Mouse (Mus musculus): ENCODE results near the gene Use1. TPM values are rescaled to one million over a fixed set of nuclear protein-coding genes. Genes with fewer than 3 reads are reported as not detected.
"Not testable (repeated sequence)": the region's sequence is repeated elsewhere in the genome, so short reads cannot be mapped to it uniquely, and the experiment has no call there.

Use1 gene
- 116 and 173 TPM in 2 replicates for polyA plus RNA-seq (2012; ENCODE audit: insufficient read depth, insufficient read length, missing spikeins)

DNA sequence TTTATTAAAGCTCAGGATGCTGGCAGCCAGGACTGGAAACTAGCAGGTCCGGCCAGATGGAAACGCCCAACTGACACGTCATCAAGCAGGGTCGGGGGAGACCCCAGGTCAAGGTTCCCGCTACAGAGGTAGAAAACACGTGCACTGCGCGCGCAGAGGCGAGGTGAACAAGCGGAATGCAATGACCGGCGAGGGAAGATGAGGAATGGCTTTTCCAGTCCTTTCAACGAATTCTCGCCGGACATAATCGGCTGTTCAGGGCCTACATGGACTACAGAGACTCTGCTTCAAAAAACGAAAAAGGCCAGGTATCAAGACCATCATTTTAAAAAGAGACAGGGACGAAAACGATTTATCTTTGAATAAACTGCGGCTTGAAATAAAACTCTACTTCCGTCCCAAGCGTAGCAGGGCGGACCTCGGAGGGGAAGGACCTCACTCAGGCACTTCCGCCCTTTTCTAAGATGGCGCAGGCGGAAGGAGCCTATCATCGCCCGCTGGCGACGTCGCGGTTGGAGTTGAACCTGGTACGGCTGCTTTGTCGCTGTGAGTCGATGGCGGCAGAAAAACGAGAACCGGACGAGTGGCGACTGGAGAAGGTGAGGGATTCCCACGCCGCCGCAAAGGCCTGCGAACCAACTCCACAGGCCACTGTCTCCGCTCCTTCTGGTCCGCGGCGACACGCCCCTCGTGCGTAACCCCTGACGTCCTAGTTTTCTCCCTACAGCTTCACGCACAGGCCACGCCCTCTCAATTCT is at the start of gene Use1:
Gene Use1, plus strand, starts transcription at position 78 of the 758 bp plus-strand sequence.
- H3K27ac ChIP-seq (replicated peaks; ENCODE audit: low read depth, low read length) = peak within 1 kb of the TSS; percentile 98
- H3K4me1 ChIP-seq (ENCODE audit: control insufficient read depth, insufficient read depth, insufficient read length, low read length) = peaks cover 3% of the 10 kb centered on the region; the same call in 1 of the 2 replicates
- peak within 1 kb of the TSS; percentile 78 for H3K4me3 ChIP-seq (ENCODE audit: insufficient read depth, low read depth, low read length)

DNA sequence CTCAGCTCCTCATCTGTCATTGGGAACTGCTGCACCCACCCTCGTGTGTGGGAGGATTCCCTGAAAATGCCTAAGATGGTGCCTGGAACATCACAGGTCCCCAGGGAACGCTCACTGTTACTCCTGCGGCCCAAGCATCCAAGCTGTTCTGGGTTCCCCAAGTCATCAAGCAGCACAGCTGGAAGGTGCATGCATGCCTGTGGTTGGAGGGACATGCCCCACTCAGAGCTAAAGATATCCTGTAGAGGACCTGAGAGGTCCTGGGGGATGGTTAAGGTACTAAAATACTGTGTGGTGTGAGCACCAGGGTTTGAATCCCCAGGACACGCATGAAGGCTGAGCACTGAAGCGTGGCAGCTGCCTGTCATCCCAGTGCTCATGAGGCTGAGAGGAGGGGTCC is 48.0 kb upstream of the Use1 start:
- H3K4me3 ChIP-seq (ENCODE audit: insufficient read depth, low read depth, low read length); H3K4me1 ChIP-seq (ENCODE audit: control insufficient read depth, insufficient read depth, insufficient read length, low read length); H3K27ac ChIP-seq (replicated peaks; ENCODE audit: low read depth, low read length): not testable (repeated sequence)

DNA sequence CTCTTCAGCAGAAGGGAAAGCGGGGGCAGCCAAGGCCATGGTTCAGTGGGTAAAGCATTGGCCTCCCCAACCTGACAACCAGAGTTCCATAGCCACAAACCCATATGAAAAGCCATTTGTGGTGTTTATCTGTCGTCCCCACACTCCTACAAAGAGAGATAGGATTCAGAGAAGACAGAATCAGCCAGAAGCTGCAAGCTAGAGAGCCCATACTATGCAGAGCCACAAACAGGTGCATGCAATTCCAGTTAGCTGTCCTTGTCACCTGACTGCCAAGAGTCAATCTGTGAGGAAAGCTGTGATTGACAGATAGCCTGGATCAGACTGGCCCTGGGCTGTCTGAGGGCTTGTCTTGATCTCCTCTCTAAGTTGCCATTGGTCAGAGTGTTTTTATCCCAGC is 46.9 kb upstream of the Use1 start:
- not testable (repeated sequence) for H3K27ac ChIP-seq (replicated peaks; ENCODE audit: low read depth, low read length); H3K4me3 ChIP-seq (ENCODE audit: insufficient read depth, low read depth, low read length)

DNA sequence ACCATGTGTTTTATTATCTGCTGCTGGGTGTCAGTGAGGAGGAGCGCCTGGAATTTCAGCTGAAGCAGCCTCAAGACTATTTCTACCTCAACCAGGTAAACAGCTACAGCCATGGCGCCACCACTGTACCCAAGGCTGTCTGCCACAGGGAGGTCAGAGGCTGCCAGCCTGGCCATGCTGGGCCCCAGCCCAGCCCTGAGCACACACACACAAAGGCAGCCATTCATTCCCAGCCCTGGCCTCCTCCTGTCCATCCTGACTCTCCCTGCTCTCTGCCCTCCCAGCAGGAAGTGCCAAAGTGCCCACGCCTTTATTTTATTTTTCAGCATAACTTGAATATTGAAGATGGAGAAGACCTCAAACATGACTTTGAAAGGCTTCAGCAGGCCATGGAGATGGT is 43.7 kb upstream of the Use1 start:
- Histone ChIP-seq H3K4me3 (ENCODE audit: insufficient read depth, low read depth, low read length) (no peak overlapping the region), H3K27ac (replicated peaks; ENCODE audit: low read depth, low read length) (no peak overlapping the region), H3K4me1 (ENCODE audit: control insufficient read depth, insufficient read depth, insufficient read length, low read length) (no peaks in the 10 kb centered on the region)

More for the DNA sequence above, 46.9 kb upstream of the Use1 start:
- not testable (repeated sequence) for H3K4me1 ChIP-seq (ENCODE audit: control insufficient read depth, insufficient read depth, insufficient read length, low read length)

DNA sequence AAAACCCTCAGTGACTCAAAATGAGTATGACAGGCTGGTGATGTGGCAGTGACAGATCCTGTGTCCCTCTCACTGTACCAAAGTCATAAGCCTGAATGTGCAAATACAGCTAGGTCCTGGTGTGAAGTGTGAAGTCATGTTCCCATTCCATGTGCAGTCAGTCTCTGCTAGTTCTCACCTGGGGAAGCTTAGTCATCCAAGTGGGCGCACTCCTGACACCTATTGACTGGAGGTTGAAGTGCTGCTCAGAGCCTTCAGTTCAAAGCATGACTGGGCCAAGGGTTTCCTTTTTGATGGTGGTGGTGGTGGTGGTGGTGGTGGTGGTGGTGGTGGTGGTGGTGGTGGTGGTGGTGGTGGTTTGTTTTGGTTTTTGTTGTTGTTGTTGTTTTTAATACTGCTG is 41.8 kb upstream of the Use1 start:
- Histone ChIP-seq H3K4me1 (ENCODE audit: control insufficient read depth, insufficient read depth, insufficient read length, low read length) (no peaks in the 10 kb centered on the region), H3K27ac (replicated peaks; ENCODE audit: low read depth, low read length) (no peak overlapping the region), H3K4me3 (ENCODE audit: insufficient read depth, low read depth, low read length) (no peak overlapping the region)

DNA sequence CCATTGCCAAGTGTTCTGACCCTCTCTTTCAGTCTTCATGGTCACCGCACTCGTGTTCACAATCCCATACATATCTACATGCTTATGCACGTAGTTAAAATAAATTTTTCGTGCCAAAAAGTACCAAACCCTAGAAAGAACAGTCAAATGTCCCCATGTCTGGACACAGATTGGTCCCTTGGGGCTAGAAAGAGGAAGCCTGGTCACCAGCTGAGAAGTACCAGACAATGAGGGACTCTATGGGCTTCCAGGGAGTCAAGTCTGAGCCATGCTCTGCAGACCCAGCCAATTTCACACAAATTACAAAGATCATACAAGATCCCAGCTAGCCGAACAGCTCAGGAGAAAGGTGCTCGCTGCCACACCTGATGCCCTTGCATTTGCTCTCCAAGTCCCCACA is 28.8 kb upstream of the Use1 start:
- H3K4me3 ChIP-seq (ENCODE audit: insufficient read depth, low read depth, low read length); H3K4me1 ChIP-seq (ENCODE audit: control insufficient read depth, insufficient read depth, insufficient read length, low read length); H3K27ac ChIP-seq (replicated peaks; ENCODE audit: low read depth, low read length): not testable (repeated sequence)

DNA sequence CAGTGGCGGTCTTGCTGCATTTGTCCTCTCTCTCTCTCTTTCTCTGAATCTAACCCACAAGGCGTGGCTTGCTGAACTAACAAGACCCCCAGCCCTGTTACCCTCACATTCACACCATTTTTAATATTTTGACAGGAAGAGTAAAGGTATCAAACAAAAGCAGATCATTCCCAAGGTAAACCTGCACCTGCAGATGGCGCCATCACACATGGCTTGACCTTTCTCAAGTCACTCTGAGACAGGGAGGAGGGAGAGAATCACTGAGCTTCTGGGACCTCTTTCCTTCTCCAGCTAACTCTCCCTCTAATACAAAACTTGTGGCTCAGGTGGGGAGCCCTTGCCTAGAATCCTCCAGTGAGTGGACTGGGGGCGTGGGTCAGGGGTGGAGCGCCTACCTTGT is 26.0 kb upstream of the Use1 start:
- no peaks in the 10 kb centered on the region for H3K4me1 ChIP-seq (ENCODE audit: control insufficient read depth, insufficient read depth, insufficient read length, low read length)
- no peak overlapping the region for H3K27ac ChIP-seq (replicated peaks; ENCODE audit: low read depth, low read length)
- H3K4me3 ChIP-seq (ENCODE audit: insufficient read depth, low read depth, low read length) = no peak overlapping the region

DNA sequence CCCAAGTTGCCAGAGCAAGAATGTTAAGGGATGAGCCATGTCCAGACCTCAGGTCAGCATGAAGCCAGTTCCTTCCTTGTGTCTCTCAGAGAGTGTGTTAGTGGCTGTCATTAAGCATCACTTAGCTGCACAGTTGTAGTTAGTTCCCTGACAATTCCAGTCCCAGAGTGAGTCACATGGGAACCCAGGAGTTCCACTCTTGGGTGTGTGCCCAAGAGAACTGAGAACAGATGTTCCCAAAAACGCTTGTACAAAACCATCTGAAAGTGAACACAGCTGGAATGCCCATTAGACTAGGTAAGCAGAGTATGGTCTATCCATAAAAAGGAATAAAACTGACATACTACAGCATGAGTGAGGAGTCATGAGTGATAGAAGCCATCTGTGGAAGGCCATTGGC is 20.1 kb upstream of the Use1 start:
- no peak overlapping the region for H3K4me3 ChIP-seq (ENCODE audit: insufficient read depth, low read depth, low read length)
- H3K4me1 ChIP-seq (ENCODE audit: control insufficient read depth, insufficient read depth, insufficient read length, low read length) = no peaks in the 10 kb centered on the region
- no peak overlapping the region for H3K27ac ChIP-seq (replicated peaks; ENCODE audit: low read depth, low read length)

DNA sequence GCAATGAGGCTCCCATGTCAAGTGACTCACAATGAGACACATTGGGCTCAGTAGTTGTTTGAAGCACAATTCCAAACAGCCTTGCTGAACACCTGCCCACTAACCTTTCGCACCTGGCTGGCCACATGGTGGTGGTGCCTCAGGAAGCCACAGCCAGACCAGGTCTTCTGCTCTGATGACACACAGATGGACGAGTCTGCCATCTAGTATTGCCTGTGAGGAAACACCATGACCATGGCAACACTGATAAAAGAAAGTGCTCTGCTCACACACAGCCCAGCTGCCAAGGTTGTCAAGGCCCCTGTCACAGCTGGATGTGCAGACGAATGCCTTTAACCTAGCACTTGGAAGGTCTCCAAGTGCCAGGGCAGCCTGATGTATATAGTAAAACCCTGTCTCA is 15.5 kb upstream of the Use1 start:
- Histone ChIP-seq H3K4me3 (ENCODE audit: insufficient read depth, low read depth, low read length) (no peak overlapping the region), H3K4me1 (ENCODE audit: control insufficient read depth, insufficient read depth, insufficient read length, low read length) (no peaks in the 10 kb centered on the region), H3K27ac (replicated peaks; ENCODE audit: low read depth, low read length) (no peak overlapping the region)

DNA sequence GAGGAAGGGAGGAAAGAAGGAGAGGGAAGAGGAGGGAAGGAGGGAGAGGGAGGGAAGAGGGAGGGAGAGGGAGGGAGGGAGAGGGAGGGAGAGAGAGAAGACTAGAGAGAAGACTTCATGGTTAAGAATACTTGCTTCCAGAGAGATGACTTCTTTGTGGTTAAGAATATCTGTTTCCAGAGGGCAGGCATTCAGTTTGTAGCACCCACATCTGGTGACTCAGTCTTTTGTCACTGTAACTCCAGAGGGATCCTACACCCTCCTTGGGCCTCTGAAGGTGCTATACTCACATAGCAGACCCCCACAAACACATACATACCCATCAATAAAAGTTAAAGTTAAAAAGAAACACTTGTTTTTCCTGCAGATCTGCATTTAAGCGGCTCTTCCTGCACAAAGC is 15.1 kb upstream of the Use1 start:
- H3K4me3 ChIP-seq (ENCODE audit: insufficient read depth, low read depth, low read length) = no peak overlapping the region
- no peak overlapping the region for H3K27ac ChIP-seq (replicated peaks; ENCODE audit: low read depth, low read length)
- no peaks in the 10 kb centered on the region for H3K4me1 ChIP-seq (ENCODE audit: control insufficient read depth, insufficient read depth, insufficient read length, low read length)

DNA sequence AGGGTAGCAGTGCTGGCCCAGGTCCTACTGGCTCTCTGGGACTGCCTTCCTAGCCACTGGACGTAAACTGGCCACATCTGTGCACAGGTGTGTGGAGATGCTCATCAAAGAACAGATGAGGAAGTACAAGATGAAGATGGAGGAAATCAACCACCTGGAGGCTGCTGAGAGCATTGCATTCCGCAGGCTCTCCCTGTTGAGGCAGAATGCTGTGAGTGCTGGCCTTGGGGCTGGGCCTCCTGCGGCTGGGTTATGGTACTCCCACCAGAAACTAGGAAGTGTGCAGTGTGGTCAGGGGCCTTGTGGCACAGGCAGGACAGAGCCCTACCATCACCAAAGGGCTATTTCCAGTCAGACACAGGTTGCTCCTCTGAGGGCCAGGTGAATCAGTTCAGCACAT is 8.6 kb upstream of the Use1 start:
- no peak overlapping the region for H3K4me3 ChIP-seq (ENCODE audit: insufficient read depth, low read depth, low read length)
- no peak overlapping the region for H3K27ac ChIP-seq (replicated peaks; ENCODE audit: low read depth, low read length)
- H3K4me1 ChIP-seq (ENCODE audit: control insufficient read depth, insufficient read depth, insufficient read length, low read length) = no peaks in the 10 kb centered on the region

DNA sequence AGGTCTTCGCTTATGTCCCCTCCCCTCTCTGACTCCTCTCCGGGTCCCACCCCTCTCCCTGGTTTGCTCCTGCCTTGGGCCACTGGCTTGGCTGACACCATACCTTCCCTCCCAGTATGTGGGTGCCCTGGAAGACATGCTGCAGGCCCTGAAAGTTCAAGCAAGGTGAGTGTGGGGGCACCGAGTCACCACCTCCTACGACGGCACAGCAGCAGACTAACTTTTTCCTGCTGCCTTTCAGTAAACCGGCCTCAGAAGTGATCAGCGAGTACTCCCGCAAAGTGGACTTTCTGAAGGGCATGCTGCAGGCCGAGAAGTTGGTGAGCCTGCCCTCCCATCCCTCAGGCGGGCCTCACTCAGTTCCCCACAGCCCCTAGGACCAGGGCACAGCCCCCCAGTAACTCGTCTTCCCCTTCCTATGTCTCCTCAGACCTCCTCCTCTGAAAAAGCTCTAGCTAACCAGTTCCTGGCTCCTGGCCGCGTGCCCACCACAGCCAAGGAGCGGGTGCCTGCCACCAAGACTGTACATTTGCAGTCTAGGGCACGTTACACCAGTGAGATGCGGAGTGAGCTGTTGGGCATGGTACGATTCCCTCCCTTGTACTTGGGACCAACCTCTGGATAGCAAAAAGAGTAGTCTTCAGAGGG is 1.0 kb downstream of the Use1 start:
- H3K27ac ChIP-seq (replicated peaks; ENCODE audit: low read depth, low read length) = peak overlapping the region; percentile 70
- peak overlapping the region; percentile 78 for H3K4me3 ChIP-seq (ENCODE audit: insufficient read depth, low read depth, low read length)
- H3K4me1 ChIP-seq (ENCODE audit: control insufficient read depth, insufficient read depth, insufficient read length, low read length) = peaks cover 3% of the 10 kb centered on the region; the same call in 1 of the 2 replicates

DNA sequence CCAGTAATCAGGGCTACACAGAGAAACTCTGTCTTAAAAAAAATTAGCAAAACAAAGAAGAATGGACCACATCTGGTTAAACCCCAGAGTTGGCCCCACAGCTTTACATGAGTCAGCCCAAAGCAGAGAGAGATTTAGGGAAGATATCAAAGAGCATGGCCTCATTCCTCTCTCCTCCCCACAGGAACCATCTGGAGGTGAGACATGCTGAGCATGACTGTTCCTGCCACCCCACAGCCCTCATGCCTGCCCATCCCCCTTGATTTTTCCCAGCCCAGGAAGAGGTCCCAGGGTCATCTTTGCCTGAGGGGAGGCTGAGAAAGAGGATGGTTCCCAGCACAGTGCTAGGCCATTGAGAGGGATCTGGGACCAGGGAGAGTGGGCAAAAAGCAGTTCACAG is 1.7 kb downstream of the Use1 start:
- Histone ChIP-seq H3K27ac (replicated peaks; ENCODE audit: low read depth, low read length) (peak overlapping the region; percentile 70; the same call in 1 of the 2 replicates), H3K4me1 (ENCODE audit: control insufficient read depth, insufficient read depth, insufficient read length, low read length) (peaks cover 3% of the 10 kb centered on the region; the same call in 1 of the 2 replicates), H3K4me3 (ENCODE audit: insufficient read depth, low read depth, low read length) (no peak overlapping the region)

DNA sequence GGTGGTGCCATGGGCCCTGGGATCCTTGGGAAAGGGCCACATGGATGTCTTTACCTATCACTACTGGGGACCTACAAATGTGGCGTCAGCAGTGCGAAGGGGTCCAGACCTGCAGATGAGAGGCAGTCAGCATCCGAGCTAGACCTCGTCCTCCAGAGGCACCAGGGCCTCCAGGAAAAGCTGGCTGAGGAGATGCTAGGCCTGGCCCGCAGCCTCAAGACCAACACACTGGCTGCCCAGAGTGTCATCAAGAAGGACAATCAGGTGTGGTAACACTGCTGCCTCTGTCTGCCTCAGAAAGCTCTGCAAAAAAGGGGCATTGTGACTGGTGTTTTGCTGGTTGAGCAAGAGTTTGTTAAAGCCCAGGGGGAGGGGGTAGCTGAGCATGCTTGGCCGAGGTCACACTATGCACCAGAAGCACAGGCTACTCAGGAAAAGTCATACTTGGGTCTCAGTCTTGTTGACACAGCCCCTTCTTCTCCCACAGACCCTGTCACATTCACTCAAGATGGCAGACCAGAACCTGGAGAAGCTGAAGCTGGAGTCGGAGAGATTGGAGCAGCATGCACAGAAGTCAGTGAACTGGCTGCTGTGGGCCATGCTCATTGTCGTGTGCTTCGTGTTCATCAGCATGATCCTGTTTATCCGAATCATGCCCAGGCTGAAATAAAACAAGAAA is 2.5 kb downstream of the Use1 start:
- Histone ChIP-seq H3K27ac (replicated peaks; ENCODE audit: low read depth, low read length) (no peak overlapping the region), H3K4me3 (ENCODE audit: insufficient read depth, low read depth, low read length) (no peak overlapping the region), H3K4me1 (ENCODE audit: control insufficient read depth, insufficient read depth, insufficient read length, low read length) (peaks cover 3% of the 10 kb centered on the region; the same call in 1 of the 2 replicates)

DNA sequence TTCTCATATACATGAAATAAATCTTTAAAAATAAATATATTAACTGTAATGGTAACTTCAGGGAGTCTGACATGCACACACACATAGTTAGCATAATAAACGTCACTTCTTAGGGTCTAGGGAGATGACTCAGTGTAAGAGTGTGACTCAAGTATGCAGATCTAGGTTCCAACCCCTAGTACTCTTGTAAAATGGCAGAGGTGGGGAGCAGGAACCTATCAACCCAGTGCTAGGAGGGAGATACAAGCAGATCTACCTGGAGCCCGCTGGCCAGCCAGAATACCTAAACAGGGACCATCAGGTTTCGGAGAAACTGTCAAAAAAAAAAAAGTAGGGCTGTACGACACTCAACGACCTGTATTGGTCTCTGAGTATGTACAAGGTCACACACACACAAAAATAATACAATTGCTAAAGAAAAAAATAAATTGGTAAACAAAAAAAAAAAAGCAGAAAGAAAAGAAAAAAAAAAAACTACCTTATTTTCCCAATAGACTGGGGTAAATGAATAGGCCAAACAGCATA is 4.1 kb downstream of the Use1 start:
- H3K4me1 ChIP-seq (ENCODE audit: control insufficient read depth, insufficient read depth, insufficient read length, low read length) = peaks cover 8% of the 10 kb centered on the region; the same call in 1 of the 2 replicates
- peak overlapping the region; percentile 63; the same call in 1 of the 2 replicates for H3K27ac ChIP-seq (replicated peaks; ENCODE audit: low read depth, low read length)
- 0 out of 2 replicates have a peak overlapping the region, but pooled peaks have one; percentile 11 for H3K4me3 ChIP-seq (ENCODE audit: insufficient read depth, low read depth, low read length)
